Mouse (Mus musculus) stomach, postnatal 0 days (tissue): ENCODE data around the gene Lrmda. TPM values are rescaled to one million over a fixed set of nuclear protein-coding genes. Genes with fewer than 3 reads are reported as not detected.
A peak's percentile ranks its signal among the peaks of the same experiment; 100 is the strongest.

Experiments used
- ATAC-seq: fragments of 200-750 bp; cut with Nextera tagmentation; 2 replicates; pipeline ENCODE4 v1.8.0; 2017; ENCODE audit not compliant: low FRiP score, low TSS enrichment
- DNase-seq: peaks from one replicate; pipeline ENCODE4 v3.0.0-alpha.2; 2016; ENCODE audit warnings: low spot score
- H3K27ac ChIP-seq: fragments of 300-500 bp; sonication (generic); replicated peaks from 2 replicates; pipeline ENCODE4 v1.5.1; 2014; ENCODE audit warnings: mild to moderate bottlenecking, control low read depth
- H3K27me3 ChIP-seq: fragments of 300-500 bp; sonication (generic); 2 replicates; pipeline ENCODE4 v1.6.1; 2014; ENCODE audit warnings: low read length; ENCODE audit not compliant: control insufficient read depth, insufficient read depth
- H3K36me3 ChIP-seq: fragments of 300-500 bp; sonication (generic); 2 replicates; pipeline ENCODE4 v1.6.1; 2014; ENCODE audit warnings: low read length, mixed read lengths; ENCODE audit not compliant: control insufficient read depth, insufficient read depth
- H3K4me1 ChIP-seq: fragments of 300-500 bp; sonication (generic); replicated peaks from 2 replicates; pipeline ENCODE4 v1.6.1; 2014; ENCODE audit warnings: antibody characterized with exemption; ENCODE audit not compliant: control insufficient read depth, insufficient read depth
- H3K4me2 ChIP-seq: fragments of 300-500 bp; sonication (generic); replicated peaks from 2 replicates; pipeline ENCODE4 v1.6.1; 2014; ENCODE audit warnings: low read depth, mild to moderate bottlenecking, control low read depth, moderate library complexity
- H3K4me3 ChIP-seq: fragments of 300-500 bp; sonication (generic); 2 replicates; pipeline ENCODE4 v1.5.1; 2014; ENCODE audit warnings: low read depth, low read length, control low read depth
- H3K9ac ChIP-seq: fragments of 300-500 bp; sonication (generic); 2 replicates; pipeline ENCODE4 v1.6.1; 2014; ENCODE audit warnings: mild to moderate bottlenecking, low read length, control low read depth, mixed read lengths
- H3K9me3 ChIP-seq: fragments of 300-500 bp; sonication (generic); 2 replicates; pipeline ENCODE4 v1.6.1; 2016; ENCODE audit warnings: low read length; ENCODE audit not compliant: control insufficient read depth
- CTCF ChIP-seq: IDR thresholded peaks from 2 replicates; pipeline ENCODE4 v1.5.1; 2016; ENCODE audit warnings: antibody characterized with exemption, low read depth, mild to moderate bottlenecking, moderate library complexity
- EP300 ChIP-seq: optimal IDR thresholded peaks from 2 replicates; pipeline ENCODE3; 2016; ENCODE audit warnings: antibody characterized with exemption
- WGBS: fragments of 180-500 bp; shearing (Covaris S2); extraction: QIAGEN DNeasy Blood & Tissue Kit; methylation state at CpG from one replicate; pipeline ENCODE4 v1.1.7; 2014; 5-methylcytosine and 5-hydroxymethylcytosine counted together
- polyA plus RNA-seq: library from polyadenylated mRNA; unstranded; fragments of >200 nt; fragmentation: Nextera tagmentation; extraction: Ambion mirVana; gene quantifications from 2 replicates; pipeline ENCODE4 v1.2.1, GENCODE M21; 2015

Lrmda gene
- polyA plus RNA-seq, 1 experiment from 2014 or later, result 0.39 TPM

DNA sequence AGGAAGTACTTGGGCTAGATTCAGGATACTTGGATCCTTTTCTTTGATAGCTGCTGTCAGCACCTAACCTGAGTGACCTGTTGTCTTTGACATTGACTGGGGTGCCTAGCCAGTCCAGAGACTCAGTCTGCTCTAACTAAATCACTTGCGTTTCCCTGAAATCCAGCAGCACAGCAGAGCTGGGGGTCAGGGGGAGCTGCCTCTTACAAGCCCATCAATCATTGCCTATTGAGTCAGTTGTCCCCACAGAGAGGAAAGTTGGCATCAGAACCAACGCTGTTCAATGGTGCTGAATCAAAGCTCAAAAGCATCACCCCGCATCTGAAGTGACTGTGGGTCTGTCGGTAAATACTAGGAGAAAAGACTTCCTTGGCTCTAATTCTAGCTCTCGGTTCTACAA is 725.2 kb downstream of the Lrmda start:
- no peak overlapping the region for H3K9ac ChIP-seq
- no peaks in the 10 kb centered on the region for H3K9me3 ChIP-seq
- no peak for ATAC-seq
- no peaks in the 10 kb centered on the region for H3K36me3 ChIP-seq
- DNase-seq, result no peak
- H3K4me2 ChIP-seq, result no peak overlapping the region
- TF ChIP-seq CTCF (no peak), EP300 (no peak)
- WGBS, result 42% methylated on average over 5 of the region's 5 CpGs
- H3K27ac ChIP-seq, result no peak overlapping the region
- H3K27me3 ChIP-seq, result no peaks in the 10 kb centered on the region
- peaks cover 10% of the 10 kb centered on the region; the same call in 1 of the 2 replicates for H3K4me1 ChIP-seq
- no peak overlapping the region for H3K4me3 ChIP-seq

- DNase-seq (no peak), ATAC-seq (no peak)
- no peak overlapping the region for H3K4me3 ChIP-seq
- no peak overlapping the region for H3K9ac ChIP-seq
- no peaks in the 10 kb centered on the region for H3K36me3 ChIP-seq
- no peaks in the 10 kb centered on the region for H3K27me3 ChIP-seq
- 55% methylated on average over 1 of the region's 1 CpGs for WGBS
- no peaks in the 10 kb centered on the region for H3K9me3 ChIP-seq
- TF ChIP-seq EP300 (no peak), CTCF (no peak)
- H3K4me1 ChIP-seq, result peaks cover 10% of the 10 kb centered on the region; the same call in 1 of the 2 replicates
- no peak overlapping the region for H3K27ac ChIP-seq
- no peak overlapping the region for H3K4me2 ChIP-seq
These were observed 725.9 kb downstream of the Lrmda start for GRCm38 (mm10) chr14:22745263-22745881.

DNA sequence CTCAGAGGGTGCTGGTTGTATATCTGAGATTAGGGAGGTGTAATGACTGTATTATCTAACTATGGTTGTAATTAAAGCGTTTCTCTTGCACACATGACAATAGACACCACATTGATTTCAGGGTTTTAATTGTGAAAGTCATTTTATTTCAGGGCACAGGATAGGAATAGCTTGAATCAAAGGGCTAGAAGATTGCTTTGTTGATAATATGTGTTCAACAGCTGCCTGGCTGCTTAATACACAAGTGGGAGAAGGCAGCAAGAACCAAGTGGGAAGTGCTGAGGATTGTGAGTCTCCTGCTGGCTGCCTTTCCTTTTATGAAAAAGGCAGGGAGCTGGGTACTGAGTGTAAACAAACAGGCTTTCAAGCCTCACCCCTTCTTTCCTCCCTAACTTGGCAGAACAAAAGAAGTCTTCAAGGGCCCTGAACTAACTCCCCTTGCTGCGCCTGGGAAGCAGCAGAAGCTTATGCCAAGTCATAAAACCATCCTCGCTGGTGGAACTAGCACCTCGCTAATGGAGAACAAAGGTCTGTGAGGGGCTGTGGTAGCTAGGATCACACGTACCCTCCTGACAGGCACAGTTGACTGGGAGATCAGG is 726.5 kb downstream of the Lrmda start:
- Histone ChIP-seq H3K27me3 (no peaks in the 10 kb centered on the region), H3K4me3 (no peak overlapping the region), H3K9ac (no peak overlapping the region), H3K9me3 (no peaks in the 10 kb centered on the region), H3K4me2 (0 out of 2 replicates have a peak overlapping the region, but pooled peaks have one; percentile 9), H3K27ac (no peak overlapping the region; the same call in 1 of the 2 replicates), H3K4me1 (peaks cover 10% of the 10 kb centered on the region; the same call in 1 of the 2 replicates), H3K36me3 (no peaks in the 10 kb centered on the region)
- DNase-seq (peak; percentile 20), ATAC-seq (0 out of 2 replicates have a peak, but pooled peaks have one; percentile 40)
- 19% methylated on average over 5 of the region's 5 CpGs for WGBS
- TF ChIP-seq CTCF (0 out of 2 replicates have a peak, but pooled peaks have one; percentile 5), EP300 (no peak)

- no peak for TF ChIP-seq EP300
- no peak for TF ChIP-seq CTCF
These were observed 728.3 kb downstream of the Lrmda start for GRCm38 (mm10) chr14:22747816-22748215.

GRCm38 (mm10) chr14:22750409-22750808 is 730.9 kb downstream of the Lrmda start:
- Histone ChIP-seq H3K27me3 (no peaks in the 10 kb centered on the region), H3K9me3 (no peaks in the 10 kb centered on the region), H3K36me3 (no peaks in the 10 kb centered on the region), H3K4me3 (no peak overlapping the region), H3K27ac (no peak overlapping the region), H3K9ac (no peak overlapping the region), H3K4me1 (peaks cover 7% of the 10 kb centered on the region; the same call in 1 of the 2 replicates), H3K4me2 (no peak overlapping the region)
- DNase-seq (no peak), ATAC-seq (no peak)
- no peak for TF ChIP-seq CTCF
- no peak for TF ChIP-seq EP300

More at GRCm38 (mm10) chr14:22747816-22748215, 728.3 kb downstream of the Lrmda start:
- ATAC-seq (no peak), DNase-seq (no peak)
- Histone ChIP-seq H3K27ac (no peak overlapping the region), H3K9me3 (no peaks in the 10 kb centered on the region), H3K36me3 (no peaks in the 10 kb centered on the region), H3K4me3 (no peak overlapping the region), H3K4me1 (peaks cover 10% of the 10 kb centered on the region; the same call in 1 of the 2 replicates), H3K4me2 (no peak overlapping the region), H3K27me3 (no peaks in the 10 kb centered on the region), H3K9ac (no peak overlapping the region)
- 81% methylated on average over 5 of the region's 5 CpGs for WGBS

DNA sequence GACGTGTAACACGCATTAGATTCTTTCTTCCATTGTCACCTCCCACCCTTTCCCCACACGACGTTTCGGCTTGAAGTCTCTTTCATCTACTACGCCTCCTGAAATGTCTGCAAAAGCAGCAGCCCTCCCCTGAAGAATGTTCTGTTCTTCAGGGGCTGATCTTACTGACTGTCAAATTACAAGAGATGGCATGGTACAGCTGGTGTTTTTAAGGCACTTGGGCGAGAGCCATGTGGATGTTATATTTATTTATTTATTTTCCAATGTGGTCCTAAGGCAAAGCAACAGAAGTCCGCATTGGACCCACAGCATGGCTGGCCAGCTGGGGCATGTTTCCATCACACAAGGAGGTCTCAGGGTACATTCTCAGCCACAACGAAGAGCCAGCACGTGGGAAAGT is 731.8 kb downstream of the Lrmda start:
- H3K36me3 ChIP-seq, result no peaks in the 10 kb centered on the region
- ATAC-seq, result no peak
- no peak for DNase-seq
- WGBS, result 63% methylated on average over 10 of the region's 10 CpGs
- no peaks in the 10 kb centered on the region for H3K9me3 ChIP-seq
- H3K9ac ChIP-seq, result no peak overlapping the region
- TF ChIP-seq EP300 (no peak), CTCF (no peak)
- H3K27me3 ChIP-seq, result no peaks in the 10 kb centered on the region
- no peak overlapping the region for H3K4me3 ChIP-seq
- H3K4me2 ChIP-seq, result no peak overlapping the region
- H3K27ac ChIP-seq, result no peak overlapping the region
- peaks cover 1% of the 10 kb centered on the region; the same call in 1 of the 2 replicates for H3K4me1 ChIP-seq
